Mouse (Mus musculus): ENCODE measurements around the gene Phgr1.

Gene Phgr1

GRCm38 (mm10) chr2:118750476-118750875, 22.1 kb upstream of the Phgr1 start:
- no peak for DNase-seq (ENCODE audit: low spot score)

- DNase-seq (ENCODE audit: low spot score) = no peak
Observed at GRCm38 (mm10) chr2:118751896-118752791, 20.4 kb upstream of the Phgr1 start.

- no peak for DNase-seq (ENCODE audit: low spot score)
Observed at GRCm38 (mm10) chr2:118752792-118753108, 19.8 kb upstream of the Phgr1 start.

- DNase-seq (ENCODE audit: low spot score) = no peak
Observed at GRCm38 (mm10) chr2:118754143-118754542, 18.4 kb upstream of the Phgr1 start.

- DNase-seq (ENCODE audit: low spot score) = no peak
Observed at GRCm38 (mm10) chr2:118755407-118755806, 17.2 kb upstream of the Phgr1 start.

GRCm38 (mm10) chr2:118756103-118756502, 16.5 kb upstream of the Phgr1 start:
- DNase-seq (ENCODE audit: low spot score) = no peak

GRCm38 (mm10) chr2:118759828-118760227, 12.7 kb upstream of the Phgr1 start:
- DNase-seq (ENCODE audit: low spot score) = peak; percentile 82

GRCm38 (mm10) chr2:118760311-118761025, 12.1 kb upstream of the Phgr1 start:
- no peak for DNase-seq (ENCODE audit: low spot score)

GRCm38 (mm10) chr2:118761358-118761757, 11.2 kb upstream of the Phgr1 start:
- DNase-seq (ENCODE audit: low spot score) = no peak

- DNase-seq (ENCODE audit: low spot score) = peak; percentile 69
Observed at GRCm38 (mm10) chr2:118761906-118762783, 10.4 kb upstream of the Phgr1 start, which contains the start of gene Ccdc9b. TSS of gene Ccdc9b (minus strand) at chr2:118762661.

GRCm38 (mm10) chr2:118762784-118763148, 9.8 kb upstream of the Phgr1 start:
- no peak for DNase-seq (ENCODE audit: low spot score)

GRCm38 (mm10) chr2:118763469-118763868, 9.1 kb upstream of the Phgr1 start:
- no peak for DNase-seq (ENCODE audit: low spot score)

GRCm38 (mm10) chr2:118764094-118764831, 8.3 kb upstream of the Phgr1 start:
- DNase-seq (ENCODE audit: low spot score) = peak; percentile 82

- no peak for DNase-seq (ENCODE audit: low spot score)
Observed at GRCm38 (mm10) chr2:118764875-118765274, 7.7 kb upstream of the Phgr1 start.

GRCm38 (mm10) chr2:118766041-118767033, 6.2 kb upstream of the Phgr1 start:
- no peak for DNase-seq (ENCODE audit: low spot score)

GRCm38 (mm10) chr2:118774536-118774935, 2.0 kb downstream of the Phgr1 start:
- DNase-seq (ENCODE audit: low spot score) = no peak

GRCm38 (mm10) chr2:118775396-118775795, 2.8 kb downstream of the Phgr1 start:
- DNase-seq (ENCODE audit: low spot score) = no peak

- DNase-seq (ENCODE audit: low spot score) = no peak
Observed at GRCm38 (mm10) chr2:118775846-118776245, 3.3 kb downstream of the Phgr1 start.

- no peak for DNase-seq (ENCODE audit: low spot score)
Observed at GRCm38 (mm10) chr2:118776295-118776694, 3.7 kb downstream of the Phgr1 start.

- DNase-seq (ENCODE audit: low spot score) = no peak
Observed at GRCm38 (mm10) chr2:118778418-118778817, 5.8 kb downstream of the Phgr1 start.
